Mouse (Mus musculus): ENCODE results near the gene Gm17655. TPM values are rescaled to one million over a fixed set of nuclear protein-coding genes. Genes with fewer than 3 reads are reported as not detected.
"Not testable (repeated sequence)": the region's sequence is repeated elsewhere in the genome, so short reads cannot be mapped to it uniquely, and the experiment has no call there.

Gene Gm17655
- polyA plus RNA-seq (2016; fragmentation: Nextera tagmentation; extraction: Ambion mirVana) = 4.2 and 5.5 TPM in 2 replicates

DNA sequence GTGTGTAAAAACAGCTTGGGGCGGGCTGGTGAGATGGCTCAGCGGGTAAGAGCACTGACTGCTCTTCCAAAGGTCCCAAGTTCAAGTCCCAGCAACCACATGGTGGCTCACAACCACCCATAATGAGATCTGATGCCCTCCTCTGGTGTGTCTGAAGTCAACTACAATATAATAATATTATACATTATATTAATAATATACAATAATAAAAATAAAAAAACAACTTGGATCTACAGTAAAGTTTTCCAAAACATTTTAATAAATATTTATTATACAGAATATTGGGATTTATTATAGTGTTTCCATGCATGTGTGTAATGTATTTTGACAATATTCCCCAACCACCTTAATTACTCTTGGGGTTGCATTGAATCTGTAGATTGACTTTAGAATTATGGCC, at the start of gene Gm17655:
TSS of gene Gm17655 (minus strand) at position 101 of the 400 bp plus-strand sequence.
- H3K9me3 ChIP-seq = peaks cover 21% of the 10 kb centered on the region
- H3K36me3 ChIP-seq; H3K27me3 ChIP-seq (ENCODE audit: insufficient read depth, poor library complexity, severe bottlenecking); DNase-seq (ENCODE audit: low spot score); H3K4me1 ChIP-seq; H3K27ac ChIP-seq; H3K4me3 ChIP-seq: not testable (repeated sequence)
- 70% methylated on average over 2 of the region's 2 CpGs for whole genome bisulfite sequencing

DNA sequence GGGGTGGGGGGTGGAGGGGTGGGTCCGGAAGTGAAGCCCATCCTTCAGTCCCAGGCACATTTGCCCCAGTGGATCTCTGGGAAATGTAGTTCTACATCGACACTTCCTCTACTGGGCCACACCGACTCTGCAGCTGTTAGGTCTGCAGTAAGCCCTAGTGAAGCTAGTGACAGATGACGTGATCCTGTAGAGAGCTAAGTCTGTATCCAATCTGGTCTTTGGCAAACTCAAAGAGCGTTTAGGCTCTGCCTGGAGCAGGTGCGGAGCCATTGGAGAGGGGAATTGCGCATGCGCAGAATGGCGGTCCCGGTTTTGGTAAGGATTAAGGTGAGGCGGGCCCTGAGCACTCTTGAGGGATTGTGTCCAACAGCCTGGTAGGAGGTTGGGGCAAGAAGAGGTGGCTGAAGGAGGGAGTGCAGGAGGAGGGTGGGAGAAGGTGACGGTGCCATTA, 37.7 kb upstream of the Gm17655 start, which contains the start of gene Zfp605:
TSS of gene Zfp605 (plus strand) at position 102 of the 451 bp plus-strand sequence.
- Histone ChIP-seq H3K36me3 (peaks cover 35% of the 10 kb centered on the region), H3K4me1 (peaks cover 12% of the 10 kb centered on the region), H3K27ac (peak within 1 kb of the TSS; percentile 90), H3K27me3 (ENCODE audit: insufficient read depth, poor library complexity, severe bottlenecking) (no peaks in the 10 kb centered on the region), H3K9me3 (no peaks in the 10 kb centered on the region), H3K4me3 (peak within 1 kb of the TSS; percentile 73)
- WGBS = under 1% methylated on average over 12 of the region's 12 CpGs
- DNase-seq (ENCODE audit: low spot score) = peak; percentile 93

DNA sequence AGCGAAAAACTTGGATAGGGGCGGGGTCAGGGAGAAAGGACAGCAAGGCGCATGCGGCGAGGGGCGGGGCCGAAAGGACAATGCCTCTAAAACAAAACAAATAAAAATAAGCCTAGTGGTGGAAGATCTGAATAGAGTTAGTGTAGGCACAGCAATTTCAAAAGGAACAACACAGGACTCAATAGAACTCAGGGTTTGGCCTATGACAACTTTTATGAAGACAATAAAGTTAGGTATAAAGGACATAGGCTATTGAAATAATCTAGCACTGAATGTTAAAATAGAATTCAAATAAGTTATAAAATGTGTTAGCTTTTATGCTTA, 36.0 kb upstream of the Gm17655 start:
- H3K27me3 ChIP-seq (ENCODE audit: insufficient read depth, poor library complexity, severe bottlenecking) = no peaks in the 10 kb centered on the region
- peak overlapping the region; percentile 94 for H3K4me3 ChIP-seq
- WGBS = under 1% methylated on average over 7 of the region's 7 CpGs
- no peak for DNase-seq (ENCODE audit: low spot score)
- peaks cover 12% of the 10 kb centered on the region for H3K4me1 ChIP-seq
- H3K9me3 ChIP-seq = no peaks in the 10 kb centered on the region
- peaks cover 42% of the 10 kb centered on the region for H3K36me3 ChIP-seq
- peak overlapping the region; percentile 99 for H3K27ac ChIP-seq

DNA sequence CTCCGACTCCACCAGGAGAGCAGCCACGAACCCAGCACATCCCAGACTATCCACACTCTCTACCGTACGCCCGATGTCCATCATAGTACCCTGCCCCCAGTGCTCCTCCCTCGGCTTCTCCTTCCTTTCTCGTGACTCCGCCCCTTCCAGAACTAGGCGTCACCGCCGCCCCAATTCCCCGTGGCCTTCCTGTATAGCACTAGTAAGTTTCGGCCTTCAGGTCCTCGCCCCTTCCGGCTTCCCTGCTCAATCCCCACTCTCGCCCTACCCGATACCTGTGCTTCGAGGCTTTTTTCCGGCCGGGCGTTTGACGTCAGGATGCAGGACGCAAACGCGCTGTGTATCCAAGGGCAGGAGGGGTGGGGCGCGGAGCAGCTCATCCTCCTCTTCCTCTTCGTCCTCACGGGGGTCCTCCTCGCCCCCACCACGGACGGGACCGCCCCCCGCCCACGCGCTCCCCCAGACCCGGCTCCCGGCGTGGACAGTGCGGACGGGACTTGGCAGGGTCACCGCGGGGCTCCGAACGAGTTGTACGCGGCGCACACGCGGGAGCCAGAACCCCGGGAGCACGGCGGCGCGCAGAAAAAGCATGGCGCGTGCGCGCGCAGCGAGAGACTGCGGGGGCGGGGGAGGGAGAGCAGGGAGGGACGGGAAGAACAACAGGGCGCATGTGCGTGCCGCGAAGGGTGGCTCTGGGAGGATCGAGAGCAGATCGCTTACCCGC, 35.4 kb upstream of the Gm17655 start, which contains the start of gene Gtpbp6:
TSS of gene Gtpbp6 (minus strand) at position 617 of the 724 bp plus-strand sequence.
- Histone ChIP-seq H3K9me3 (no peaks in the 10 kb centered on the region), H3K27ac (peak within 1 kb of the TSS; percentile 99), H3K27me3 (ENCODE audit: insufficient read depth, poor library complexity, severe bottlenecking) (no peaks in the 10 kb centered on the region), H3K36me3 (peaks cover 43% of the 10 kb centered on the region), H3K4me3 (peak within 1 kb of the TSS; percentile 94), H3K4me1 (peaks cover 12% of the 10 kb centered on the region)
- WGBS = under 1% methylated on average over 70 of the region's 71 CpGs
- peak; percentile 99 for DNase-seq (ENCODE audit: low spot score)

DNA sequence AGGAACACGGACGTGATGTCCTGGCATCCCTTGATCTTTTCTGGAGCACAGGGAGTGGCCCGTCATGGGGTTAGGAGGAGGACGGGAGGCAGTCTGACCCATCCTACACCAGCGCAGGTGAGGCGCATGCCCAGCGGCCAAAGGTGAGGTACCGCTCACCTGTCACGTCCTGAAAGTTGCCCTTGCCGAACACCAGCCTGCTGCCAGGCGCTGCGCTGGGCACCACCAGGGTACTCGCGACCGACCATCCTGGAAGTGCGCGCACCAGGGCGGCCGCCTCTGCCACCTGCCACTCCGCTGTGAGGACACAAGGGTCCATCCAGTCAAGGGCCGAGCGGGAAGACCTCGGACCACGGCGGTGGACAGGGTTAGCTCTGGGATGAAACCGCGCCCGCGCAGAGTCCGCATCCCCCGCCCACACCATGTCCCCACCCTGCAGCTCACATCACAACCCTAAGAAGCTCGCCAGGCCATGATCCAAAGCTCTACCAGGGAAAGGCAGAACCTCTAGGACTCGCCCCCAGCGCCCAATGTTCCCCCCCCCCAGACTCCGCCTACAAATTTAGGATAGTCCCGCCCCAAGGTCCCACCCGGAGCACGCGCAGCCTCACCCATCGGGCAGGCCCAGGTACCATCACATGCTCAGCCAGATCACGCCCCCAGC, 34.7 kb upstream of the Gm17655 start:
- Histone ChIP-seq H3K4me3 (peak overlapping the region; percentile 94), H3K27me3 (ENCODE audit: insufficient read depth, poor library complexity, severe bottlenecking) (0 out of 2 replicates have a peak, but pooled peaks cover 3% of the 10 kb centered on the region), H3K9me3 (no peaks in the 10 kb centered on the region), H3K27ac (peak overlapping the region; percentile 99), H3K4me1 (peaks cover 15% of the 10 kb centered on the region), H3K36me3 (peaks cover 44% of the 10 kb centered on the region)
- WGBS = 16% methylated on average over 40 of the region's 41 CpGs
- no peak for DNase-seq (ENCODE audit: low spot score)

DNA sequence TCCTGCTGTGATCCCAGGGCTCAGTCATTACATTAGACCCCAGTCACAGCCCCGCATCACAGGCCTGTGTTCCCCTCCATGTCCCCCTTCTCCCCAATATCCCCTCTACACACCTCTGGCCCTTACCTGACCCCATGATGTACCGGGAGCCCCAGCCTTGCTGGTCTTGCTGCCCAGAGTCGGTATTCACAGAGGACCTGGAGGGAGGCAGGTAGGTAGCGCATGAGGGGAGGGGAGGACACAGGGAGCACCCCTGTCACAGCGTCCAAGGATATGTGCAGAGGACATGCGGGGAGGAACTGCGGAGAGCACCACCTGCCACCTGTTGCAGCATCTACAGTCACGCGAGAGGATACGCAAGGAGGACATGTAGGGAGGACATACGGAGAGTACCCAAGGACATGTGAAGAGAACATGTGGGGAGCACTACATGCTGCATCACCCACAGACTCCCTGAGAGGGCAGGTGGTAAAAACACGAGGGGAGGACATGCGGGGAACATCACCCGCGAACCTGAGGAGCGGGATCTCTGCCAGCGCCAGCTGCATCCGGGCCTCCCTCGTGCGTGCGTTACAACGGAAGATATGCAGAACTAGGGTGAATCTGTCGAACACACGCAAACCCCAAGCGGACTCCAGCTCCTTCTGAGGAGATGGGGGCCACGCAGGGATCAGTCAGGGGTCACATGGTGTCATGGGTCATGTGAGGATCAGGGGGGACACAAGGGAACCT, 34.0 kb upstream of the Gm17655 start:
- H3K36me3 ChIP-seq = peaks cover 44% of the 10 kb centered on the region
- no peaks in the 10 kb centered on the region for H3K9me3 ChIP-seq
- H3K27ac ChIP-seq = no peak overlapping the region
- peak overlapping the region; percentile 94 for H3K4me3 ChIP-seq
- 95% methylated on average over 26 of the region's 26 CpGs for WGBS
- H3K27me3 ChIP-seq (ENCODE audit: insufficient read depth, poor library complexity, severe bottlenecking) = peaks cover 7% of the 10 kb centered on the region
- peaks cover 22% of the 10 kb centered on the region for H3K4me1 ChIP-seq
- no peak for DNase-seq (ENCODE audit: low spot score)

DNA sequence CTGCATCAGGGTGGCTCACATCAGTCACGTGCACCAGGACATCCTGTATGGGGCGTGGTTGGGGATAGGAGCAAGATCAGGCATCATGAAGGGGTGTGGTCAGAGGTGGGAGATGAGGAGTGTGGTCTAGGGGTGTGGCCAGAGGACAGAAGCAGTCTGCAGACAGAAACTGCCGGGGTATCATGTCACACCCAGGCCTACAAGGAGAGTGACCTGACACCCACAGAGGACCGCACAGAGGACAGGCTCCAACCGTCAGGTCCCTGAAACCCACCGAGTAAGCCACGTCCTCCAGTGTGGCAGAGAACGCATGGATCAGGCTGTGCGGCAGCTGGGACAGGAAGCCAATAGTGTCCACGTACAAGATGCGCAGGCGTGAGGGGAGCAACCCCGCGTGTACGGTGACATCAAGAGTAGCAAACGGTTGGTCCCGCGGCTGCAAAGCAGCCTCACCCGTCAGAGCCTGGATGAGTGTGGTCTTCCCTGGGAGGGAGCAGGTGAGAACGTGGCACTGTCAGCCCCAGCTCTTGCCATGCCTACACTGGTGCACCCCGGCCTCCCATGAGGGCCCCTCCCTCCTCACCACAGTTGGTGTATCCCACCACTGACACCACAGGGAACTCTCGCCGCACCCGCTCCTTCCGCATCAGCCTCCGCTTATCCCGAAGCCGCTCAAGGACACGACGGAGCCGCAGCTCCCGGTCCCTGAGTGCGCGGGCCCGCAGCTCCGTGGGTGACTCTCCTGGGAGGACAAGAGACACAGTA, 32.5 kb upstream of the Gm17655 start:
- H3K27ac ChIP-seq = no peak overlapping the region
- peaks cover 44% of the 10 kb centered on the region for H3K36me3 ChIP-seq
- H3K4me1 ChIP-seq = peaks cover 35% of the 10 kb centered on the region
- H3K4me3 ChIP-seq = no peak overlapping the region
- no peak for DNase-seq (ENCODE audit: low spot score)
- no peaks in the 10 kb centered on the region for H3K9me3 ChIP-seq
- H3K27me3 ChIP-seq (ENCODE audit: insufficient read depth, poor library complexity, severe bottlenecking) = peaks cover 22% of the 10 kb centered on the region
- 94% methylated on average over 36 of the region's 36 CpGs for WGBS

DNA sequence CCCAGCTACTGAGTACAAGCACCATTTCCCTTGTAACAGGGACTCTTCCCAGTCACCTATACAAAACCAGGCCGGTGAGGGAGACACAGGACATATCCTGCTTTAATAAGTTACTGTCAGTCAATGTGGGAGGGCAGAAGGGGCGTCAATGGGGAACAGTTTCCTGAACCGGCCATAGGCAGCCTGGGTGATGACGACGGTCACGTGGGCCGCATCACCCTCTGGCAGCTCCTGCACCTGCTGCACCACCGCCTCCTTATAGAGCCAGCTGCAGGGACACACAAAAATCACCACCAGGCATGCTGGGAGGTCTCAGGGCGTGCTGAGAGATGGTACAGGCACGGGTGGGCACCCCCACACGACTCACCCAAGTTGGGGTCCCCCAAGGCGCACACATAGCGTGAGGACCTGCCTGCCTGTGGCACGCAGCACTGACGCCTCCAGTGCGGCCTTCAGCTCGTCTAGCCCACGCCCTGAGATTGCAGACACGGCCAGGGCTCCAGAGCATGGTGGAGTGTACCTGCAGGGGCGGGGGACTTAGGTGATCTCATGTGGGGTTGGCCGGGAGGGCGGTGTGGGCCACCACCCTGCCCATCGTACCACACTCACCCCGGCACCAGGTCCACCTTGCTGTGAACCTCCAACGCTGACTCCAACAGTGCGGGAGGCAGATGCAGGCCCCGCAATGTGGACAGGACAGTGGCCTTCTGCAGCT, 31.7 kb upstream of the Gm17655 start:
- DNase-seq (ENCODE audit: low spot score) = no peak
- Histone ChIP-seq H3K9me3 (no peaks in the 10 kb centered on the region), H3K4me1 (peaks cover 35% of the 10 kb centered on the region), H3K27ac (no peak overlapping the region), H3K36me3 (peaks cover 44% of the 10 kb centered on the region), H3K27me3 (ENCODE audit: insufficient read depth, poor library complexity, severe bottlenecking) (peaks cover 27% of the 10 kb centered on the region), H3K4me3 (no peak overlapping the region)
- WGBS = 94% methylated on average over 27 of the region's 27 CpGs

DNA sequence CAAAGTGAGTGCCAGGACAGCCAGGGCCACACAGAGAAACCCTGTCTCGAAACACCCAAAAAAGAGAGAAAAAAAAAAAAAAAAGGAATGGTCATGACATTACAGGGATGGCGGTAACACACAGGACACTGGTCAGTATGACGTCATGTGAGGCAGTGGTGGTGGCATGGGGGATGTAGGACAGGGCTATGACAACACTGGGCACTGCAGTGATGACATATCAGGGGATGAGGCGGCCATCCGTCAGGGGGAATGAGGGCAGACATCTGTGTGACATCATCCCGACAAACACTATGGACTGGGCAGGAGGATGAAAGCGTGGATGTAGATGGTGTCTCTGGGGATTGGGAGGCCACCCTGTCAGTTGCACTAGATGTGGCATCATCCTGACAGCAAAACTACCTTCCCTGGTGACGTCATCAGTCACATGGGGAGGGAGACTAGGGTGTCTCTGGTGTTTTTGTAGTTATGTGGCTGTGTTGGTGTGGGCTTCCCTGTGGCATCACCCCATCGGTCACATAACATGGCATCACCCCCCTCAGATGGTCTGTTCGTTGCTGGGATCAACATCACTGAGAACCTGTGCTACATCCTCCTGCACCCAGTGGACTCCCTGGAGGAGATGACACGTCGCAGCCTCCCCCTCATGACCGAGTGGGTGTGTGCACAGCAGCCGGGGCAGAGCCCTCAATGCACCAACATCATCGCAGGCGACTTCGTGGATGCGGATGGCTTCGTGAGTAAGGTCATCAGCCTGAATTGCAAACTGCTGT, 30.7 kb upstream of the Gm17655 start:
- H3K4me3 ChIP-seq = no peak overlapping the region

DNA sequence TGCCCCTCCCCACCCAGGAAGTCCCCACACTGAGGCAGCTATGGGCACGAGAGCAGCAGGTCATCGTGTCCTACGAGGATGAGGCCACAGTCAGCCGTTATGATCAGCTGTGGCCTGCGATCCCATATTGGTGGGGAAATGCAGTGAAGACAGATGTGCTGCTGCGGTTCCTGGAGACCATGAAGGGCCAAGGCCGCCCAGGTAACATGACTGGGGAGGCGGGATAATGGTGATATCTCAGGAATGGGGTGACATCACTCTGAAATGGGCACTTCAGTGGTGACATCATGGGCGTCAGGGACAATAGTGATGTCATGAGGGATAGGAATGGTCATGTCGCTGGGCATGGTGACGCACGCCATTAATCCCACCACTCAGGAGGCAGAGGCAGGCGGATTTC, 30.1 kb upstream of the Gm17655 start:
- H3K4me3 ChIP-seq = no peak overlapping the region; the same call in 1 of the 2 replicates
- H3K9me3 ChIP-seq = no peaks in the 10 kb centered on the region
- H3K36me3 ChIP-seq = peaks cover 44% of the 10 kb centered on the region
- H3K27me3 ChIP-seq (ENCODE audit: insufficient read depth, poor library complexity, severe bottlenecking) = peaks cover 34% of the 10 kb centered on the region
- H3K27ac ChIP-seq = no peak overlapping the region
- WGBS = 87% methylated on average over 13 of the region's 13 CpGs
- peaks cover 35% of the 10 kb centered on the region for H3K4me1 ChIP-seq
- no peak for DNase-seq (ENCODE audit: low spot score)

More for the DNA sequence above, 30.7 kb upstream of the Gm17655 start:
- WGBS = 94% methylated on average over 19 of the region's 19 CpGs
- peaks cover 35% of the 10 kb centered on the region for H3K4me1 ChIP-seq
- no peak for DNase-seq (ENCODE audit: low spot score)
- peaks cover 34% of the 10 kb centered on the region for H3K27me3 ChIP-seq (ENCODE audit: insufficient read depth, poor library complexity, severe bottlenecking)
- no peak overlapping the region for H3K27ac ChIP-seq
- H3K9me3 ChIP-seq = no peaks in the 10 kb centered on the region
- H3K36me3 ChIP-seq = peaks cover 44% of the 10 kb centered on the region

DNA sequence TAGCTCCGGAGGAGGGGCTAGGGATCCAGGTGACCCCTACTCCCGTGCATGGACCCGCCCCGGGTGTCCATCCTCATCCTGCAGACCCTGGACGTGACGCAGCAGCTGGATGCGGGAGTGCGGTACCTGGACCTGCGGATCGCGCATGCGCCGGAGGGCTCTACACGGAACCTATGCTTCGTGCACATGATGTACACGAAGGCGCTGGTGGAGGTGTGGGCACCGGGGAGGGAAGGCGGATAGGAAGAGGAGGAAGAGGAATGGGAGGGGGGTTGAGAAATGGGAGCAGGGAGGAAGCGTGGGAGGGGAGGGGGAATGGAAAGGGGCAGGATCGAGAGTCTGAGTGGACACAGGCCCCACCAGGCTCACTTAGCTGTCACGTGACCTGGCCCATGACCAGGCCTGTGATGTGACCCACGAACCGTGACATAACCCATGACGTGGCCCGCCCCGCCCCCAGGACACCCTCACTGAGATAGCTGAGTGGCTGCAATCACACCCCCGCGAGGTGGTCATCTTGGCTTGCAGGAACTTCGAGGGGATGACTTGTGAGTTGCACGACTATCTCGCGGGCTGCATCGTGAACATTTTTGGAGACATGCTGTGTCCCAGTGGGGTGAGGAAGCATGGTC, 29.5 kb upstream of the Gm17655 start:
- Histone ChIP-seq H3K27me3 (ENCODE audit: insufficient read depth, poor library complexity, severe bottlenecking) (peaks cover 34% of the 10 kb centered on the region), H3K9me3 (no peaks in the 10 kb centered on the region), H3K4me3 (peak overlapping the region; percentile 59), H3K36me3 (peaks cover 44% of the 10 kb centered on the region), H3K27ac (peak overlapping the region; percentile 52), H3K4me1 (peaks cover 32% of the 10 kb centered on the region)
- 12% methylated on average over 34 of the region's 34 CpGs for WGBS
- DNase-seq (ENCODE audit: low spot score) = peak; percentile 87
